Mouse (Mus musculus): ENCODE results near the gene Upk3b.

Upk3b gene

GRCm38 (mm10) chr5:136075076-136075475 lies 36.8 kb downstream of the Upk3b start:
- DNase-seq (ENCODE audit: low read depth), result no peak

- DNase-seq (ENCODE audit: low read depth), result no peak
Observed at GRCm38 (mm10) chr5:136076284-136076683, 38.0 kb downstream of the Upk3b start.

- no peak for DNase-seq (ENCODE audit: low read depth)
Observed at GRCm38 (mm10) chr5:136077001-136077550, 38.8 kb downstream of the Upk3b start.

- no peak for DNase-seq (ENCODE audit: low read depth)
Observed at GRCm38 (mm10) chr5:136078136-136078535, 39.8 kb downstream of the Upk3b start.

GRCm38 (mm10) chr5:136082345-136082744 lies 44.0 kb downstream of the Upk3b start:
- no peak for DNase-seq (ENCODE audit: low read depth)

- DNase-seq (ENCODE audit: low read depth), result peak; percentile 95
Observed at GRCm38 (mm10) chr5:136083669-136084107, 45.4 kb downstream of the Upk3b start, which contains the start of gene Rasa4. Gene Rasa4 (plus strand): TSS chr5:136083916.

- no peak for DNase-seq (ENCODE audit: low read depth)
Observed at GRCm38 (mm10) chr5:136084144-136084881, 46.0 kb downstream of the Upk3b start.

GRCm38 (mm10) chr5:136084891-136085651 lies 46.8 kb downstream of the Upk3b start:
- DNase-seq (ENCODE audit: low read depth), result no peak

GRCm38 (mm10) chr5:136086290-136086689 lies 48.0 kb downstream of the Upk3b start:
- no peak for DNase-seq (ENCODE audit: low read depth)

- no peak for DNase-seq (ENCODE audit: low read depth)
Observed at GRCm38 (mm10) chr5:136088821-136089575, 50.7 kb downstream of the Upk3b start.

- DNase-seq (ENCODE audit: low read depth), result no peak
Observed at GRCm38 (mm10) chr5:136091927-136092326, 53.6 kb downstream of the Upk3b start.

- no peak for DNase-seq (ENCODE audit: low read depth)
Observed at GRCm38 (mm10) chr5:136094249-136095010, 56.1 kb downstream of the Upk3b start.

GRCm38 (mm10) chr5:136095089-136095488 lies 56.8 kb downstream of the Upk3b start:
- DNase-seq (ENCODE audit: low read depth), result no peak

All from c-Kit-positive CD71-negative TER-119-negative erythroid progenitor cells, embryonic 14.5 days (primary cell).